Mouse (Mus musculus): ENCODE data around the gene Vmn2r41. TPM values are rescaled to one million over a fixed set of nuclear protein-coding genes. Genes with fewer than 3 reads are reported as not detected.
"Not testable (repeated sequence)": the region's sequence is repeated elsewhere in the genome, so short reads cannot be mapped to it uniquely, and the experiment has no call there.

Vmn2r41 gene
- polyA plus RNA-seq (2014; fragmentation: Nextera tagmentation; extraction: Ambion mirVana): not detected in 2 replicates

- H3K36me3 ChIP-seq (ENCODE audit: control insufficient read depth, insufficient read depth, low read length); H3K4me2 ChIP-seq (ENCODE audit: low read depth); ATAC-seq (ENCODE audit: insufficient read depth, low FRiP score, low TSS enrichment); H3K27me3 ChIP-seq (ENCODE audit: control insufficient read depth, insufficient read depth, low read length); H3K4me3 ChIP-seq (ENCODE audit: low read depth, low read length); H3K27ac ChIP-seq (ENCODE audit: low read depth, low read length); H3K9me3 ChIP-seq (ENCODE audit: control insufficient read depth, low read length); H3K4me1 ChIP-seq (ENCODE audit: control insufficient read depth, insufficient read depth, low read length); DNase-seq (ENCODE audit: low spot score); H3K9ac ChIP-seq (ENCODE audit: low read length): not testable (repeated sequence)
- no CpG with 5 or more reads among the region's 1 CpGs for WGBS
Measured at GRCm38 (mm10) chr7:8161554-8161953, at the start of gene Vmn2r41. Vmn2r41 (minus strand) TSS chr7:8161654.

- H3K9ac ChIP-seq (ENCODE audit: low read length); H3K4me1 ChIP-seq (ENCODE audit: control insufficient read depth, insufficient read depth, low read length); H3K27ac ChIP-seq (ENCODE audit: low read depth, low read length); ATAC-seq (ENCODE audit: insufficient read depth, low FRiP score, low TSS enrichment); H3K36me3 ChIP-seq (ENCODE audit: control insufficient read depth, insufficient read depth, low read length); H3K27me3 ChIP-seq (ENCODE audit: control insufficient read depth, insufficient read depth, low read length); H3K9me3 ChIP-seq (ENCODE audit: control insufficient read depth, low read length); DNase-seq (ENCODE audit: low spot score); H3K4me2 ChIP-seq (ENCODE audit: low read depth); H3K4me3 ChIP-seq (ENCODE audit: low read depth, low read length): not testable (repeated sequence)
- WGBS: no CpG with 5 or more reads among the region's 2 CpGs
Measured at GRCm38 (mm10) chr7:8200220-8200619, 38.8 kb upstream of the Vmn2r41 start, which contains the start of gene Vmn2r42. Vmn2r42 (minus strand) TSS chr7:8200320.

- not testable (repeated sequence) for ATAC-seq (ENCODE audit: insufficient read depth, low FRiP score, low TSS enrichment)
Measured at GRCm38 (mm10) chr7:8092871-8093270, 68.6 kb downstream of the Vmn2r41 start.

More at GRCm38 (mm10) chr7:8092871-8093270, 68.6 kb downstream of the Vmn2r41 start:
- 34% methylated on average over 11 of the region's 15 CpGs for WGBS
- DNase-seq (ENCODE audit: low spot score); H3K9ac ChIP-seq (ENCODE audit: low read length); H3K4me2 ChIP-seq (ENCODE audit: low read depth); H3K27me3 ChIP-seq (ENCODE audit: control insufficient read depth, insufficient read depth, low read length); H3K4me3 ChIP-seq (ENCODE audit: low read depth, low read length); H3K9me3 ChIP-seq (ENCODE audit: control insufficient read depth, low read length); H3K4me1 ChIP-seq (ENCODE audit: control insufficient read depth, insufficient read depth, low read length); H3K36me3 ChIP-seq (ENCODE audit: control insufficient read depth, insufficient read depth, low read length); H3K27ac ChIP-seq (ENCODE audit: low read depth, low read length): not testable (repeated sequence)

Other genes with a start within 250 kb of the Vmn2r41 start
- gene Vmn2r42, start 38.7 kb upstream of the Vmn2r41 start, polyA plus RNA-seq (2014; fragmentation: Nextera tagmentation; extraction: Ambion mirVana): not detected in 2 replicates
- not detected in 2 replicates for gene Vmn2r43, start 98.9 kb upstream of the Vmn2r41 start, polyA plus RNA-seq (2014; fragmentation: Nextera tagmentation; extraction: Ambion mirVana)
- not detected in 2 replicates for gene Vmn2r44, start 221.7 kb upstream of the Vmn2r41 start, polyA plus RNA-seq (2014; fragmentation: Nextera tagmentation; extraction: Ambion mirVana)